Mouse (Mus musculus): ENCODE measurements around the gene Phf1. TPM values are rescaled to one million over a fixed set of nuclear protein-coding genes. Genes with fewer than 3 reads are reported as not detected.
A peak's percentile ranks its signal among the peaks of the same experiment; 100 is the strongest.

Phf1 gene
- polyA plus RNA-seq, 1 experiment from 2014 or later: 11.9 TPM

DNA sequence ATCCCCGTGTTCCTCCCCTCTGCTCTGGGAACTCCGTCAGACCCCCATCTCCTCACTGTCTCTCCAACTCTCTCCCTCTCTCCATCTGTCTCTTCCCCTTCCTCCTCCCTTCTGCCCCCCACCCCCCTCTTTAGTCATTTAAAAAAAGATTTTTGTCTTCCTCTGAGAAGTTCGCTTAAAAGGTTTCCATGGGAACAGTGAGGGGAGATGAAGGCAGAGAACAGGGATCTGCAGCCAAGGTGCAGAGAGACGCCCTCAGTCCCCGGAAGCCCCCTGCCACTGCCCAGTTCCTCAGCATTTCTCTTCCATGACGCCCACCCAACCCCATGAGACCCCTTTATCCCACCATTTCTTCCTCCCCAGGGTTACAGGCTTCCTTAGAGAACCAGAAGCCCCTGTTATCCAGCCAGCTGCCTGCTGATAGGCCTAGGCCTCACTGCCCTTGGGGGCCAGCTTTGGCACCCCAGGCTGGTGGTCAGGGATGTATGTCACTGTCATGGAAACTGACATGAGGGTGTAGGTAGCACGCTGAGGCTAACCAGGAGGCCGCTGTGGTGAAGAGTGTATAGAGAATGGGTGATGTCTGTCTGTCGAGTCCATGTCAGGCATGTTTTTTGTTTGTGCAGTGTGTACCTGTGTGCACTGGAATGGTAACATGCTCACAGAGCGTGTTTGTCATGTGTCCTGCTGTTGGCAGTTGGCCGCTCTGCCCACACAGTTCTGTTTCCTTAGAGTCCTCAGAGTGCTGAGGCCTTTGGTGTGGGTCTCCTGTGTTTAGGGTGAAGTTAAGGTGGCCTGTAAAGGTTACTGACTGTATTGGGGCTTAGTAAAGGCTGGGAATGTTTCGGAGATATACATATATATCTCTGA is 14.6 kb downstream of the Phf1 start:
- peak overlapping the region; percentile 74 for H3K4me2 ChIP-seq (replicated peaks)
- H3K27ac ChIP-seq (replicated peaks): peak overlapping the region; percentile 71
- no peaks in the 10 kb centered on the region for H3K27me3 ChIP-seq
- no peaks in the 10 kb centered on the region for H3K9me3 ChIP-seq
- WGBS: 22% methylated on average over 12 of the region's 12 CpGs
- ATAC-seq (ENCODE audit: low FRiP score, low read depth): no peak
- no peaks in the 10 kb centered on the region for H3K36me3 ChIP-seq
- H3K9ac ChIP-seq (replicated peaks): peak overlapping the region; percentile 72
- H3K4me1 ChIP-seq: peaks cover 77% of the 10 kb centered on the region
- peak overlapping the region; percentile 40 for H3K4me3 ChIP-seq

DNA sequence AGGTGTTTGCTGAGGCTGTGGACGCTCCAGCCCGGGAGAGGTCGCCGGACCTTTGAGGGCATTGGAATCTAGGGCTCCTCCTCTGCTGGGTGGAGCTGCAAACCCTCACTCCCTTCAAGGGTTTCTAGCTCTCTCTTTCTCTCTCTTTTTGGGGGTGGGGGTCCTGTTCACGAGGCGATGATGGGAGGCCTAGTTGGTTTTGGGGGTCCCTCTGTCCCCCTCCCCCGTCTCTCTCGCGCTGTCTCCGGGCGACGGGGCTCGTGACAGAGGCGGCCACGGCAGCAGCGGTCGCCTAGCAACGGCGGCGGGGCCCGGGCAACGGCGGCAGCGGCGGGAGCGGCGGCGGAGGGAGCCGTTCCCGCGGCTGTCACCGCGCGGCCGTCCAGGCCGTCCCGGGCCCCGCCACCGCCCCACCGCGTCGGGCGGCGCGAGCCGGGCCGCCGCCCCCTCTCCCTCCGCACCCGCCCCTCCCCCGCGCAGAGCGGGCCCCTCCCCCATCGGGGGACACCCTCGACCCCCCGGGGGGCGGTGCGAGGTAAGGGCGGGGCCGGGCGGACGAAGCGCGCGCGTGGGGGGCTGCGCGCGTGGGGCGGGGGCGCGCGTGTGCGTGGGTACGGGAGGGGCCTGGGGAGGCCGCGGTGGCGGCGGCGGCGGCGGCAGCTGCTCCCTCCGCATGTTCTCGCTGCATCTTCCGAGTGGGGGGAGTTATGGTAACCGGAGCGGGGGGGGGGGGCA is 15.6 kb downstream of the Phf1 start:
- H3K4me2 ChIP-seq (replicated peaks): peak overlapping the region; percentile 100
- peak overlapping the region; percentile 97 for H3K9ac ChIP-seq (replicated peaks)
- peaks cover 78% of the 10 kb centered on the region for H3K4me1 ChIP-seq
- ATAC-seq (ENCODE audit: low FRiP score, low read depth): no peak
- no peaks in the 10 kb centered on the region for H3K36me3 ChIP-seq
- H3K4me3 ChIP-seq: peak overlapping the region; percentile 88
- no peaks in the 10 kb centered on the region for H3K9me3 ChIP-seq
- WGBS: under 1% methylated on average over 44 of the region's 87 CpGs
- no peaks in the 10 kb centered on the region for H3K27me3 ChIP-seq
- peak overlapping the region; percentile 94 for H3K27ac ChIP-seq (replicated peaks)

- no peak for ATAC-seq (ENCODE audit: low FRiP score, low read depth)
These were observed 16.3 kb downstream of the Phf1 start for GRCm38 (mm10) chr17:26949051-26949577.

GRCm38 (mm10) chr17:26949866-26950265 is 17.0 kb downstream of the Phf1 start:
- Histone ChIP-seq H3K4me1 (peaks cover 84% of the 10 kb centered on the region), H3K27ac (replicated peaks) (peak overlapping the region; percentile 94), H3K4me2 (replicated peaks) (peak overlapping the region; percentile 100), H3K36me3 (peaks cover 3% of the 10 kb centered on the region), H3K9ac (replicated peaks) (peak overlapping the region; percentile 97; the same call in 1 of the 2 replicates), H3K4me3 (peak overlapping the region; percentile 88), H3K9me3 (no peaks in the 10 kb centered on the region), H3K27me3 (no peaks in the 10 kb centered on the region)
- ATAC-seq (ENCODE audit: low FRiP score, low read depth): no peak
- 30% methylated on average over 5 of the region's 5 CpGs for WGBS

More at GRCm38 (mm10) chr17:26949051-26949577, 16.3 kb downstream of the Phf1 start:
- whole genome bisulfite sequencing: 9% methylated on average over 13 of the region's 14 CpGs
- Histone ChIP-seq H3K4me1 (peaks cover 84% of the 10 kb centered on the region), H3K4me2 (replicated peaks) (peak overlapping the region; percentile 100), H3K9me3 (no peaks in the 10 kb centered on the region), H3K4me3 (peak overlapping the region; percentile 88), H3K27ac (replicated peaks) (peak overlapping the region; percentile 94), H3K27me3 (no peaks in the 10 kb centered on the region), H3K9ac (replicated peaks) (peak overlapping the region; percentile 97), H3K36me3 (no peaks in the 10 kb centered on the region)

- Histone ChIP-seq H3K4me3 (peak overlapping the region; percentile 46), H3K27ac (replicated peaks) (peak overlapping the region; percentile 80), H3K36me3 (peaks cover 12% of the 10 kb centered on the region), H3K9ac (replicated peaks) (peak overlapping the region; percentile 97), H3K4me1 (peaks cover 79% of the 10 kb centered on the region), H3K27me3 (no peaks in the 10 kb centered on the region), H3K9me3 (no peaks in the 10 kb centered on the region), H3K4me2 (replicated peaks) (peak overlapping the region; percentile 100)
- no peak for ATAC-seq (ENCODE audit: low FRiP score, low read depth)
- WGBS: 28% methylated on average over 7 of the region's 7 CpGs
These were observed 17.9 kb downstream of the Phf1 start for GRCm38 (mm10) chr17:26950560-26951288.

- H3K27me3 ChIP-seq: no peaks in the 10 kb centered on the region
- peak overlapping the region; percentile 100 for H3K4me2 ChIP-seq (replicated peaks)
- H3K36me3 ChIP-seq: peaks cover 19% of the 10 kb centered on the region
- peak overlapping the region; percentile 97 for H3K9ac ChIP-seq (replicated peaks)
- ATAC-seq (ENCODE audit: low FRiP score, low read depth): peak; percentile 50
- H3K9me3 ChIP-seq: no peaks in the 10 kb centered on the region
- H3K27ac ChIP-seq (replicated peaks): peak overlapping the region; percentile 80
- peak overlapping the region; percentile 46 for H3K4me3 ChIP-seq
- H3K4me1 ChIP-seq: peaks cover 72% of the 10 kb centered on the region
- WGBS: under 1% methylated on average over 11 of the region's 11 CpGs
These were observed 18.6 kb downstream of the Phf1 start for GRCm38 (mm10) chr17:26951406-26951805.

DNA sequence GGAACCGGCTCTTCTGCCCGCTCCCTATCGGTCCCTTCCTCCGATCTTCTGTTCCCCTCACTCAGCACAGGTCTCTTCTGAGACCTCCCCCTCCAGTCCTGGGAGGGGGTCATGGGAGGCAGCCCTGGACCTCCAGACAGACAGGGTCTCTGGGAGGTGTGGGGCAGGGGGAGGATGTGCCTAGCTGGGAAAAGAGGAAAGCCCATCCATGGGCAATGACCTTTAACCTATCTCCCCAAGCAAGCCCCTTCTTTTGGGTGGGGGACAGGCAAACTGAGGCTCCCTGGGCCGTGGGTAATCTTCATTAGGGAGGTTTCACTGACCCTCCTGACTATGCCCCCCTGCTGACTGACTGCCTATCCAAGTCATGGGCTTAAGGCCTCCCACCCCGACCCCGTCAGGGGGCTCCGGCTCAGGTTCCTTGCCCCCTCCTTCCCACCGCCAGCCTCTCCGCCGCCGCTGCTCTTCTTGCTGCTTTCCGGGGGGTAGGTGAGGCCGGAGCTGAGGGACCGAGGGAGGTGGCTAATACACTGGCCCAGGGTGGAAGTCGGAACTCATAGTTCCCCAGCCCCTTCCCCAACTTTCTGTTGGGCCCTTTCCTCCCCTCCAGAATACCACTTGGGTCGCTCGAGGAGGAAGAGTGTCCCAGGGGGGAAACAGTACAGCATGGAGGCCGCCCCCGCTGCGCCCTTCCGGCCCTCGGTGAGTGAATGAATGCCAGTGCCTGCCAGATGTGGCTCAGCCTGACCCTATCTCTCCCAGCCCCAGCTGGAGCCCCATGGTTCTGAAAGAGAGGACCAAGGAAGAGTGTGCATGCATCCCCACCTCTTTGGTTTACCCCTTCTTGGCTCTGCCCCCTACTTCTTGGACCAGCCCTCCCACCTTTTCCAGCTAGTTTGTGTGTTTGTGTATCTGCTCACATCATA is 19.4 kb downstream of the Phf1 start:
- no peak; the same call in 1 of the 2 replicates for ATAC-seq (ENCODE audit: low FRiP score, low read depth)
- peaks cover 27% of the 10 kb centered on the region for H3K36me3 ChIP-seq

GRCm38 (mm10) chr17:26953201-26953600 is 20.3 kb downstream of the Phf1 start:
- peak overlapping the region; percentile 100 for H3K4me2 ChIP-seq (replicated peaks)
- peak overlapping the region; percentile 30; the same call in 1 of the 2 replicates for H3K27ac ChIP-seq (replicated peaks)
- H3K27me3 ChIP-seq: no peaks in the 10 kb centered on the region
- H3K4me3 ChIP-seq: peak overlapping the region; percentile 46
- no peak for ATAC-seq (ENCODE audit: low FRiP score, low read depth)
- peaks cover 56% of the 10 kb centered on the region for H3K4me1 ChIP-seq
- WGBS: 12% methylated on average over 6 of the region's 6 CpGs
- H3K9ac ChIP-seq (replicated peaks): peak overlapping the region; percentile 97
- peaks cover 37% of the 10 kb centered on the region for H3K36me3 ChIP-seq
- H3K9me3 ChIP-seq: no peaks in the 10 kb centered on the region

More for the DNA sequence above, 19.4 kb downstream of the Phf1 start:
- H3K4me1 ChIP-seq: peaks cover 64% of the 10 kb centered on the region
- peak overlapping the region; percentile 100 for H3K4me2 ChIP-seq (replicated peaks)
- peak overlapping the region; percentile 80 for H3K27ac ChIP-seq (replicated peaks)
- H3K9ac ChIP-seq (replicated peaks): peak overlapping the region; percentile 97
- H3K9me3 ChIP-seq: no peaks in the 10 kb centered on the region
- peak overlapping the region; percentile 46 for H3K4me3 ChIP-seq
- H3K27me3 ChIP-seq: no peaks in the 10 kb centered on the region
- WGBS: 2% methylated on average over 22 of the region's 23 CpGs

DNA sequence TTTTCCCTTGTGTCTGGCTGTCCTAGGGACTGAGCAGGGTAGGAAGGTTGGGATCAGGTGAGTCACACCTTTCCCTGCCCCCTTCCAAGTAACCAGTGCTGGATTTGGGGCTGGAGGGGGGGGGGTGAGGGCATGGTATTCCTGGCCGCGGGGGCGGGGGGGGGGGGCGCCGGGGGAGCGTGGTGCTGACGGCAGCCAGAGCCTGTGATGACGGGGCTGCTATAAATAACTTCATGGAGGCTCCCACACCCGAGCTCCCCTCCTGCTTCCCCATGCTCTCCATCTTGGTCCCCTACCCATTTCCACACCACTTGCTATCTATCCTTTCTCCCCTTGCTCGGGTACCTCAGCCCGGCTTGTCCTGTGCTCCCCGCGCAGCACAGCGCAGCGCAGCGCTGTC is 20.9 kb downstream of the Phf1 start:
- Histone ChIP-seq H3K9me3 (no peaks in the 10 kb centered on the region), H3K4me1 (peaks cover 54% of the 10 kb centered on the region), H3K36me3 (peaks cover 42% of the 10 kb centered on the region), H3K4me2 (replicated peaks) (peak overlapping the region; percentile 100), H3K27me3 (no peaks in the 10 kb centered on the region), H3K27ac (replicated peaks) (0 out of 2 replicates have a peak overlapping the region, but pooled peaks have one; percentile 30), H3K9ac (replicated peaks) (peak overlapping the region; percentile 97), H3K4me3 (peak overlapping the region; percentile 46)
- ATAC-seq (ENCODE audit: low FRiP score, low read depth): no peak
- WGBS: 24% methylated on average over 7 of the region's 16 CpGs

DNA sequence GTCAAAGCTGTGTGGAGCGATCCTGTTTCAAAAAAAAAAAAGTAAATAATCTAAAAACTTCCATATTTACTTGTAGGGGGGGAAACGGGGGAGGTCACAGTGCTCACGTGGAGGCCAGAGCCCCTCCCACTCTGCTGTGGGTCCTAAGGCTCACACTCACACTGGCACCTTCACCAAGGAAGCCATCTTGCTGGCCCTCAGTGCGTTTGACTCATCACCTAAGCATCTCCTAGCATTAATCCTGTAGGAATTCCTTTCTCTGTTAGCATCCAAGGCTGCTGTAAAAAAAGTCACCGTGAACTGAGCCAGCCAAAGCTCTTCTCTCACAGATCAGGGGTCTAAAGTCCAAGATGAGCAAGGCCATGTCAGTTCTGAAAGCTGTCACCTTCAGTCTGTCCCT is 23.5 kb downstream of the Phf1 start:
- H3K4me1 ChIP-seq: peaks cover 28% of the 10 kb centered on the region
- no peaks in the 10 kb centered on the region for H3K27me3 ChIP-seq
- peaks cover 68% of the 10 kb centered on the region for H3K36me3 ChIP-seq
- no peak overlapping the region for H3K27ac ChIP-seq (replicated peaks)
- H3K4me2 ChIP-seq (replicated peaks): no peak overlapping the region
- 87% methylated on average over 5 of the region's 5 CpGs for WGBS
- no peak for ATAC-seq (ENCODE audit: low FRiP score, low read depth)
- no peaks in the 10 kb centered on the region for H3K9me3 ChIP-seq
- H3K9ac ChIP-seq (replicated peaks): no peak overlapping the region
- no peak overlapping the region for H3K4me3 ChIP-seq
